Mouse (Mus musculus) midbrain, postnatal 0 days (tissue): Measurements from ENCODE around the gene Plcg1. TPM values are rescaled to one million over a fixed set of nuclear protein-coding genes. Genes with fewer than 3 reads are reported as not detected.

Experiments
- ATAC-seq: fragments of 200-750 bp; cut with Nextera tagmentation; 2 replicates; pipeline ENCODE4 v1.8.0; 2017; ENCODE audit warnings: moderate number of reproducible peaks, mild to moderate bottlenecking, moderate TSS enrichment, moderate library complexity; ENCODE audit not compliant: low FRiP score
- DNase-seq: peaks from one replicate; pipeline ENCODE4 v3.0.0-alpha.2; 2015; ENCODE audit warnings: low spot score
- H3K27ac ChIP-seq: fragments of 300-500 bp; sonication (generic); 2 replicates; pipeline ENCODE4 v1.5.1; 2014; ENCODE audit warnings: low read depth, mild to moderate bottlenecking, low read length, mixed read lengths
- H3K27me3 ChIP-seq: fragments of 300-500 bp; sonication (generic); 2 replicates; pipeline ENCODE4 v1.6.1; 2014; ENCODE audit warnings: low read length, control low read depth, mixed read lengths; ENCODE audit not compliant: insufficient read depth
- H3K36me3 ChIP-seq: fragments of 300-500 bp; sonication (generic); 2 replicates; pipeline ENCODE4 v1.6.1; 2014; ENCODE audit warnings: low read length, control low read depth, mixed read lengths; ENCODE audit not compliant: insufficient read depth
- H3K4me1 ChIP-seq: fragments of 300-500 bp; sonication (generic); 2 replicates; pipeline ENCODE4 v1.6.1; 2014; ENCODE audit warnings: mild to moderate bottlenecking, control low read depth, antibody characterized with exemption, low read length, mixed read lengths; ENCODE audit not compliant: insufficient read depth
- H3K4me2 ChIP-seq: fragments of 300-500 bp; sonication (generic); 2 replicates; pipeline ENCODE4 v1.6.1; 2014; ENCODE audit warnings: low read depth, mild to moderate bottlenecking, low read length, mixed read lengths; ENCODE audit not compliant: poor library complexity, severe bottlenecking
- H3K4me3 ChIP-seq: fragments of 300-500 bp; sonication (generic); 2 replicates; pipeline ENCODE4 v1.5.1; 2014; ENCODE audit warnings: low read depth, mild to moderate bottlenecking, low read length, moderate library complexity
- H3K9ac ChIP-seq: fragments of 300-500 bp; sonication (generic); replicated peaks from 2 replicates; pipeline ENCODE4 v1.6.1; 2014; ENCODE audit warnings: mild to moderate bottlenecking, low read length, moderate library complexity, mixed read lengths; ENCODE audit not compliant: poor library complexity, severe bottlenecking
- H3K9me3 ChIP-seq: fragments of 300-500 bp; sonication (generic); 2 replicates; pipeline ENCODE4 v1.6.1; 2016; ENCODE audit warnings: low read length, control low read depth
- CTCF ChIP-seq: IDR thresholded peaks from 2 replicates; pipeline ENCODE4 v1.5.1; 2016; ENCODE audit warnings: antibody characterized with exemption, mild to moderate bottlenecking
- WGBS: fragments of 180-500 bp; shearing (Covaris S2); extraction: QIAGEN DNeasy Blood & Tissue Kit; methylation state at CpG from one replicate; pipeline ENCODE4 v1.1.7; 2014; 5-methylcytosine and 5-hydroxymethylcytosine counted together
- polyA plus RNA-seq: library from polyadenylated mRNA; unstranded; fragments of >200 nt; fragmentation: Nextera tagmentation; extraction: Ambion mirVana; gene quantifications from 2 replicates; pipeline ENCODE4 v1.2.1, GENCODE M21; 2015
- total RNA-seq: library from RNA; depleted of rRNA; stranded (reverse); fragments of >200 nt; gene quantifications from 2 replicates; pipeline ENCODE4 v1.2.3, GENCODE M21; 2014

The Plcg1 gene
- total and polyA plus RNA-seq, 2 experiments from 2014 or later: 45.2 to 88.7 TPM

- no peak for TF ChIP-seq CTCF
- no peak for ATAC-seq
- 69% methylated on average over 4 of the region's 4 CpGs for WGBS
- Histone ChIP-seq H3K27me3 (no peaks in the 10 kb centered on the region), H3K4me1 (no peaks in the 10 kb centered on the region), H3K27ac (no peak overlapping the region), H3K4me2 (no peak overlapping the region), H3K4me3 (no peak overlapping the region), H3K9ac (no peak overlapping the region), H3K9me3 (no peaks in the 10 kb centered on the region), H3K36me3 (peaks cover 4% of the 10 kb centered on the region)
- no peak for DNase-seq
These were observed 37.1 kb downstream of the Plcg1 start for GRCm38 (mm10) chr2:160768097-160768695.

- Histone ChIP-seq H3K36me3 (no peaks in the 10 kb centered on the region), H3K27me3 (no peaks in the 10 kb centered on the region), H3K4me2 (no peak overlapping the region), H3K27ac (no peak overlapping the region), H3K4me3 (no peak overlapping the region), H3K4me1 (no peaks in the 10 kb centered on the region), H3K9me3 (no peaks in the 10 kb centered on the region), H3K9ac (no peak overlapping the region)
- DNase-seq (no peak), ATAC-seq (no peak)
- WGBS: 98% methylated on average over 2 of the region's 2 CpGs
- TF ChIP-seq CTCF: no peak
These were observed 37.9 kb downstream of the Plcg1 start for GRCm38 (mm10) chr2:160768997-160769396.

GRCm38 (mm10) chr2:160770409-160770808 lies 39.3 kb downstream of the Plcg1 start:
- ATAC-seq: no peak
- Histone ChIP-seq H3K27me3 (no peaks in the 10 kb centered on the region), H3K9me3 (no peaks in the 10 kb centered on the region), H3K4me2 (no peak overlapping the region), H3K27ac (no peak overlapping the region), H3K4me1 (no peaks in the 10 kb centered on the region), H3K36me3 (no peaks in the 10 kb centered on the region), H3K4me3 (no peak overlapping the region), H3K9ac (no peak overlapping the region)
- no peak for TF ChIP-seq CTCF
- no peak for DNase-seq

- Histone ChIP-seq H3K36me3 (no peaks in the 10 kb centered on the region), H3K27ac (no peak overlapping the region), H3K4me1 (no peaks in the 10 kb centered on the region), H3K4me2 (no peak overlapping the region), H3K4me3 (no peak overlapping the region), H3K9ac (no peak overlapping the region), H3K27me3 (no peaks in the 10 kb centered on the region), H3K9me3 (no peaks in the 10 kb centered on the region)
- DNase-seq (no peak), ATAC-seq (no peak)
- no peak for TF ChIP-seq CTCF
- 87% methylated on average over 1 of the region's 1 CpGs for WGBS
These were observed 39.8 kb downstream of the Plcg1 start for GRCm38 (mm10) chr2:160770871-160771270.

- Histone ChIP-seq H3K4me3 (no peak overlapping the region), H3K9ac (no peak overlapping the region), H3K27me3 (no peaks in the 10 kb centered on the region), H3K9me3 (no peaks in the 10 kb centered on the region), H3K36me3 (no peaks in the 10 kb centered on the region), H3K27ac (no peak overlapping the region), H3K4me1 (no peaks in the 10 kb centered on the region), H3K4me2 (no peak overlapping the region)
- whole genome bisulfite sequencing: 89% methylated on average over 8 of the region's 8 CpGs
- no peak for TF ChIP-seq CTCF
- ATAC-seq: no peak
- DNase-seq: no peak
These were observed 40.5 kb downstream of the Plcg1 start for GRCm38 (mm10) chr2:160771325-160772276.

GRCm38 (mm10) chr2:160778034-160778433 lies 46.9 kb downstream of the Plcg1 start:
- Histone ChIP-seq H3K4me2 (no peak overlapping the region), H3K27ac (no peak overlapping the region), H3K27me3 (no peaks in the 10 kb centered on the region), H3K4me3 (no peak overlapping the region), H3K4me1 (no peaks in the 10 kb centered on the region), H3K9me3 (no peaks in the 10 kb centered on the region), H3K36me3 (peaks cover 19% of the 10 kb centered on the region), H3K9ac (no peak overlapping the region)
- ATAC-seq: no peak
- WGBS: 83% methylated on average over 2 of the region's 2 CpGs
- no peak for DNase-seq
- no peak for TF ChIP-seq CTCF
